Mouse (Mus musculus): ENCODE data around the gene Zranb1. TPM values are rescaled to one million over a fixed set of nuclear protein-coding genes. Genes with fewer than 3 reads are reported as not detected.

Gene Zranb1
- polyA plus RNA-seq, 1 experiment from 2014 or later = 9.9 TPM

GRCm38 (mm10) chr7:132894841-132895555 is 35.9 kb upstream of the Zranb1 start:
- WGBS = 84% methylated on average over 7 of the region's 7 CpGs
- DNase-seq (ENCODE audit: extremely low spot score, low spot score) = no peak
- H3K36me3 ChIP-seq (replicated peaks) = no peaks in the 10 kb centered on the region
- no peaks in the 10 kb centered on the region for H3K4me1 ChIP-seq
- H3K9me3 ChIP-seq = 0 out of 2 replicates have a peak, but pooled peaks cover 7% of the 10 kb centered on the region
- H3K27me3 ChIP-seq (ENCODE audit: poor library complexity, severe bottlenecking) = no peaks in the 10 kb centered on the region
- H3K4me3 ChIP-seq = no peak overlapping the region
- no peak overlapping the region for H3K27ac ChIP-seq

GRCm38 (mm10) chr7:132896206-132896815 is 34.6 kb upstream of the Zranb1 start:
- 88% methylated on average over 9 of the region's 9 CpGs for WGBS
- DNase-seq (ENCODE audit: extremely low spot score, low spot score) = no peak
- no peak overlapping the region for H3K27ac ChIP-seq

GRCm38 (mm10) chr7:132897258-132897657 is 33.7 kb upstream of the Zranb1 start:
- no peaks in the 10 kb centered on the region for H3K36me3 ChIP-seq (replicated peaks)
- H3K4me3 ChIP-seq = no peak overlapping the region
- no peak overlapping the region for H3K27ac ChIP-seq
- no peak for DNase-seq (ENCODE audit: extremely low spot score, low spot score)
- 0 out of 2 replicates have a peak, but pooled peaks cover 7% of the 10 kb centered on the region for H3K9me3 ChIP-seq
- H3K4me1 ChIP-seq = no peaks in the 10 kb centered on the region
- H3K27me3 ChIP-seq (ENCODE audit: poor library complexity, severe bottlenecking) = no peaks in the 10 kb centered on the region
- WGBS = 83% methylated on average over 10 of the region's 10 CpGs

More at GRCm38 (mm10) chr7:132896206-132896815, 34.6 kb upstream of the Zranb1 start:
- H3K4me3 ChIP-seq = no peak overlapping the region
- H3K36me3 ChIP-seq (replicated peaks) = no peaks in the 10 kb centered on the region
- no peaks in the 10 kb centered on the region for H3K27me3 ChIP-seq (ENCODE audit: poor library complexity, severe bottlenecking)
- 0 out of 2 replicates have a peak, but pooled peaks cover 7% of the 10 kb centered on the region for H3K9me3 ChIP-seq
- no peaks in the 10 kb centered on the region for H3K4me1 ChIP-seq

- Histone ChIP-seq H3K4me3 (no peak overlapping the region), H3K36me3 (replicated peaks) (no peaks in the 10 kb centered on the region), H3K27me3 (ENCODE audit: poor library complexity, severe bottlenecking) (no peaks in the 10 kb centered on the region), H3K4me1 (no peaks in the 10 kb centered on the region), H3K9me3 (0 out of 2 replicates have a peak, but pooled peaks cover 7% of the 10 kb centered on the region), H3K27ac (no peak overlapping the region)
- WGBS = 91% methylated on average over 2 of the region's 2 CpGs
- no peak for DNase-seq (ENCODE audit: extremely low spot score, low spot score)
These were observed 32.7 kb upstream of the Zranb1 start for GRCm38 (mm10) chr7:132898234-132898633.

GRCm38 (mm10) chr7:132900826-132901531 is 30.0 kb upstream of the Zranb1 start:
- Histone ChIP-seq H3K27ac (no peak overlapping the region), H3K4me3 (no peak overlapping the region), H3K4me1 (no peaks in the 10 kb centered on the region), H3K9me3 (0 out of 2 replicates have a peak, but pooled peaks cover 7% of the 10 kb centered on the region), H3K36me3 (replicated peaks) (no peaks in the 10 kb centered on the region), H3K27me3 (ENCODE audit: poor library complexity, severe bottlenecking) (no peaks in the 10 kb centered on the region)
- no peak for DNase-seq (ENCODE audit: extremely low spot score, low spot score)
- 55% methylated on average over 2 of the region's 2 CpGs for WGBS

GRCm38 (mm10) chr7:132903796-132904195 is 27.1 kb upstream of the Zranb1 start:
- H3K36me3 ChIP-seq (replicated peaks) = no peaks in the 10 kb centered on the region

GRCm38 (mm10) chr7:132921971-132922370 is 9.0 kb upstream of the Zranb1 start:
- Histone ChIP-seq H3K27me3 (ENCODE audit: poor library complexity, severe bottlenecking) (no peaks in the 10 kb centered on the region), H3K4me3 (no peak overlapping the region), H3K36me3 (replicated peaks) (no peaks in the 10 kb centered on the region), H3K4me1 (no peaks in the 10 kb centered on the region), H3K27ac (no peak overlapping the region), H3K9me3 (peaks cover 7% of the 10 kb centered on the region; the same call in 1 of the 2 replicates)
- 34% methylated on average over 3 of the region's 3 CpGs for WGBS
- no peak for DNase-seq (ENCODE audit: extremely low spot score, low spot score)

More at GRCm38 (mm10) chr7:132903796-132904195, 27.1 kb upstream of the Zranb1 start:
- WGBS = 87% methylated on average over 3 of the region's 3 CpGs
- H3K27ac ChIP-seq = no peak overlapping the region
- H3K4me3 ChIP-seq = no peak overlapping the region
- no peaks in the 10 kb centered on the region for H3K4me1 ChIP-seq
- no peak for DNase-seq (ENCODE audit: extremely low spot score, low spot score)
- peaks cover 10% of the 10 kb centered on the region; the same call in 1 of the 2 replicates for H3K9me3 ChIP-seq
- no peaks in the 10 kb centered on the region for H3K27me3 ChIP-seq (ENCODE audit: poor library complexity, severe bottlenecking)

- WGBS = 82% methylated on average over 2 of the region's 2 CpGs
- Histone ChIP-seq H3K9me3 (no peaks in the 10 kb centered on the region), H3K4me3 (no peak overlapping the region), H3K4me1 (peaks cover 2% of the 10 kb centered on the region), H3K27ac (no peak overlapping the region), H3K27me3 (ENCODE audit: poor library complexity, severe bottlenecking) (no peaks in the 10 kb centered on the region), H3K36me3 (replicated peaks) (no peaks in the 10 kb centered on the region)
- no peak for DNase-seq (ENCODE audit: extremely low spot score, low spot score)
These were observed 5.7 kb upstream of the Zranb1 start for GRCm38 (mm10) chr7:132925227-132925626.

- Histone ChIP-seq H3K4me3 (no peak overlapping the region), H3K27me3 (ENCODE audit: poor library complexity, severe bottlenecking) (no peaks in the 10 kb centered on the region), H3K9me3 (no peaks in the 10 kb centered on the region), H3K27ac (no peak overlapping the region), H3K4me1 (peaks cover 6% of the 10 kb centered on the region), H3K36me3 (replicated peaks) (no peaks in the 10 kb centered on the region)
- 70% methylated on average over 3 of the region's 3 CpGs for WGBS
- no peak for DNase-seq (ENCODE audit: extremely low spot score, low spot score)
These were observed 3.7 kb upstream of the Zranb1 start for GRCm38 (mm10) chr7:132927201-132927600.

- no peaks in the 10 kb centered on the region for H3K27me3 ChIP-seq (ENCODE audit: poor library complexity, severe bottlenecking)
- WGBS = 89% methylated on average over 5 of the region's 5 CpGs
- H3K27ac ChIP-seq = peak overlapping the region; percentile 96; the same call in 1 of the 2 replicates
- no peaks in the 10 kb centered on the region for H3K36me3 ChIP-seq (replicated peaks)
- H3K9me3 ChIP-seq = no peaks in the 10 kb centered on the region
- peaks cover 20% of the 10 kb centered on the region for H3K4me1 ChIP-seq
- no peak for DNase-seq (ENCODE audit: extremely low spot score, low spot score)
- peak overlapping the region; percentile 97 for H3K4me3 ChIP-seq
These were observed 887 bp upstream of the Zranb1 start for GRCm38 (mm10) chr7:132930055-132930454.

GRCm38 (mm10) chr7:132931560-132932351 is 814 bp downstream of the Zranb1 start:
- peak overlapping the region; percentile 97 for H3K4me3 ChIP-seq
- DNase-seq (ENCODE audit: extremely low spot score, low spot score) = peak; percentile 53
- peak overlapping the region; percentile 96 for H3K27ac ChIP-seq
- H3K36me3 ChIP-seq (replicated peaks) = no peaks in the 10 kb centered on the region
- peaks cover 20% of the 10 kb centered on the region for H3K4me1 ChIP-seq
- H3K9me3 ChIP-seq = no peaks in the 10 kb centered on the region
- H3K27me3 ChIP-seq (ENCODE audit: poor library complexity, severe bottlenecking) = no peaks in the 10 kb centered on the region
- under 1% methylated on average over 55 of the region's 55 CpGs for WGBS

GRCm38 (mm10) chr7:132933331-132933730 is 2.4 kb downstream of the Zranb1 start:
- H3K27me3 ChIP-seq (ENCODE audit: poor library complexity, severe bottlenecking) = no peaks in the 10 kb centered on the region
- no peak overlapping the region for H3K4me3 ChIP-seq
- no peaks in the 10 kb centered on the region for H3K9me3 ChIP-seq
- no peaks in the 10 kb centered on the region for H3K36me3 ChIP-seq (replicated peaks)
- 83% methylated on average over 1 of the region's 1 CpGs for WGBS
- no peak overlapping the region for H3K27ac ChIP-seq
- DNase-seq (ENCODE audit: extremely low spot score, low spot score) = no peak
- H3K4me1 ChIP-seq = peaks cover 20% of the 10 kb centered on the region

Measured in forebrain, embryonic 10.5 days (tissue).